Mouse (Mus musculus): ENCODE measurements around the gene Cbwd1.

Cbwd1 gene

DNA sequence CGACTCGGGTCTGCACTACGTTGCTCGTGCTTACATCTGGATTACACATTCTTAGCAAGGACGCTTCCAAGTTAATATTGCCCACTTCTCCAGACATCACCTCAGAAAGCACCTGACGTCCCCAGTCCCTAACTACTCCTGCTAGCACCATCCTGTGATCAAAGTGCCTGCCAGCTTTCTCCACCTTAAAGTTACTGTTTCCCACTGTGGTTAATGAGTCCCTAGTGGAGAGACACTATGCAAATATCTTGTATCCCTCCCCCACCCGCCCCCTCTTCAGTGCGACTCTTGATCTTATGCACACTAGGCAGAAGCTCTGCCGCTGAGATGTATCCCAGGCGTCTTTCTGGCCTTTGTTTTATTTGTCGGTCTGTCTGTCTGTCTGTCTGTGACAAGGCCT is 16.6 kb upstream of the Cbwd1 start:
- 82% methylated on average over 11 of the region's 11 CpGs for WGBS

- WGBS: 85% methylated on average over 3 of the region's 3 CpGs
Measured at GRCm38 (mm10) chr19:24972701-24973390, 11.4 kb upstream of the Cbwd1 start.

DNA sequence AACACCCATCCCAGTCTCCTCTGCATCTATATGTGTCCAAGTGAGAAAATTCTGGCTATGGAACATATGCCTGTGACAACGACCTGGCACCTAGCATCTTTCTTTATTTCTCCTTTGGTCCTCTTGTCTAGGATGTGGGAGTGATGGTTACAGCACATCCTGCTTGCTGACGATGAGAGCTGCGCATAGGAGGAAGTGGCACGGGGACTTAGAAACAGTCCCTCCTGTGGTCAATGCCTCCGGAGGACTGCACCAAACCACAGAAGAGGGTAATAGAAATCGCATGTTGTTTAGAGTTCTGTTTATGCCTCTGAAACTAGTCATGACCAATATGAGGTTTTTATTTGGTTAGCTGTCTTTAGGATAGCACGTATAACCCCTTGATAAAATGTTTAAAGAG is 9.9 kb upstream of the Cbwd1 start:
- WGBS: 74% methylated on average over 7 of the region's 7 CpGs

- 90% methylated on average over 2 of the region's 2 CpGs for WGBS
Measured at GRCm38 (mm10) chr19:24966941-24967340, 5.5 kb upstream of the Cbwd1 start.

DNA sequence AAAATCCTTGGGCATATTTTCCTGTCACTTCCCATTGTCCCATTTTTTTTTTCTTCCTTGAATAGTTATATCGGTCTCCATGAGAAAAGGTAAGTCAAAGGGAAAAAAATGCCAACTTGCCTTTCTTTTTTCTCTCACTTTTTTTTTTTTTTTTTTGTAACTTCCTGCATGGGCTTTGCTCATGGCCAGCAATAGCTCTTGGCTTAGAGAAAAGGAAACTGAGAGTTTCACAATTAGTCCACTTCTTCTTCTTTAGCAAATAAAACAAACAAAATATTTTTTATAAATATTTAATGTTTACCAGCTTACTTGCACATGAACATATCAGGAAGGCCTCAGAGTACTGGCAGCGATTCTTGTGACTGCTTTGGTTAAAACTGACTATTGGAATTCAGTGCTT is 4.8 kb upstream of the Cbwd1 start:
- 73% methylated on average over 2 of the region's 2 CpGs for WGBS

GRCm38 (mm10) chr19:24958531-24958930 is 2.9 kb downstream of the Cbwd1 start:
- WGBS: 33% methylated on average over 3 of the region's 3 CpGs

- WGBS: 62% methylated on average over 1 of the region's 1 CpGs
Measured at GRCm38 (mm10) chr19:24937084-24937483, 24.3 kb downstream of the Cbwd1 start.

- WGBS: 96% methylated on average over 1 of the region's 1 CpGs
Measured at GRCm38 (mm10) chr19:24929041-24929440, 32.4 kb downstream of the Cbwd1 start.

DNA sequence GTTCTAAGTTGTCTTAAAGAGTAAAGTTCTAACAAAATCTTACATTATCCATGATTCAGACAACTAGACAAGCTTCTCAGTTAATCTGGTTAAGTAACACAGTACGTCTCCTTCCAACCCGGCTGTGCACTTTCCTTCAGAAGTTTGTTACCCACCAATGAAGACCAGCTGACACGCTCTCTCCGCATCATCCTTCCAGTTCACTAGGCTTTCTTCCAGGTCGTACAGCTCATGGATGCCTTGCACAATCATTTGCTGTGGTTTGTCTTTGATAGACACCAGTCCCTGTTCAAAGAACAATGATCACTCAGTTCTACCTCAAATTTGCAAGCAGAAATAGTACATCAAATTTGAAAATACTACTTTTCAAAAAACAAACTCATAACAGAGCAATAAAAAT is 40.5 kb downstream of the Cbwd1 start:
- 86% methylated on average over 5 of the region's 5 CpGs for WGBS

DNA sequence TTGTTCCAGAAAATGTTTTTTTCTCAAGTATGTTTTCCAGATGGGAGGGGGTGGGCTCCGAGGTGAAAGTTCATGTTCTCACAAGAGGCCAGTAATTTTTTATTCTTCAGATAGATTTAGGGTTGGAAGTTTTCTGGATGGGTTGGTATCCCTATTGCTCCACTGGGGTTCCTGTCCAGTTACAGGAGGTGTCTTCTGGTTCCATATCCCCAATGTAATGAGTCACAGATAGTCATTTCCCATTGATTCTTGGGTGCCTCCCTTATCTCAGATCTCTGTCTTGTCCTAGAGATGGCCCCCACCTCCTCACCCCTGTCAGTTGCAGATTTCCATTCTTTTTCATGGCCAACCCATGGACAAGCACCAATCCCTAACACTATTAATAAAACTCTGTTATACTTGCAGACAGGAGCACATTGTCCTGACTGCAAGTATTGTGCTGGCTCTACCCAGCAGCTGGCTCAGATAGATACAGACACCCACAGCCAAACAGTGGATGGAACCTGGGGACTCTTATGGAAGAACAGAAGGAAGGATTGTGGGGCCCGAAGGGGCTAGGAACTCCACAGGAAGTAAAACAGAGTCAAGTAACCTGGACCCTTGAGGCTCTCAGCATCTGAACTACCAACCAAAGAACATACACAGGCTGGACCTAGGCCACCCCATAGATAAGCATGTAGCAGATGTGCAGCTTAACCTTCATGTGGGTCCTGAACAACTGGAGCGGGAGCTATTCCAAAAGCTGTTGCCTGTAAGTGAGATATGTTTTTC is 52.8 kb downstream of the Cbwd1 start:
- WGBS: 89% methylated on average over 3 of the region's 3 CpGs

- WGBS: 92% methylated on average over 6 of the region's 6 CpGs
Measured at GRCm38 (mm10) chr19:24907655-24908054, 53.8 kb downstream of the Cbwd1 start.

DNA sequence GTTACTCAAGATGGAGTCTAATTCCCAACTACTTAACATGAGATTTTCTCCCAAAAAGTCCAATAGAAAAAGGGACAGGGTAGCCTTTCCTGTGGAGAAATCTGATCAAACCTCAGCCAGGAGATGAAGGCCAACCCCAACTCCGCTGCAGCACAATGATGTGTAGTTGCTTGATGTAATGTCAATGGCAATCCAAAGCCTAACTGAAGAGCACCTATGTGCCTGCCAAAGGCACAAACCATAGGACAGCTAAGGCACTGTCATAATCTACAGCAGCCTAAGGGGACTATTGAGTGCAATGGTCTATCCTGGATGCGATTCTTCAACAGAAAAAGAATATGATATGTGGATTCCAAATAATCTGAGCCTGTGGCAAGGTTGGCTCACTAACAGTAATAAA is 58.6 kb downstream of the Cbwd1 start:
- WGBS: 74% methylated on average over 2 of the region's 2 CpGs

GRCm38 (mm10) chr19:24902256-24902655 is 59.2 kb downstream of the Cbwd1 start:
- WGBS: 25% methylated on average over 2 of the region's 2 CpGs

DNA sequence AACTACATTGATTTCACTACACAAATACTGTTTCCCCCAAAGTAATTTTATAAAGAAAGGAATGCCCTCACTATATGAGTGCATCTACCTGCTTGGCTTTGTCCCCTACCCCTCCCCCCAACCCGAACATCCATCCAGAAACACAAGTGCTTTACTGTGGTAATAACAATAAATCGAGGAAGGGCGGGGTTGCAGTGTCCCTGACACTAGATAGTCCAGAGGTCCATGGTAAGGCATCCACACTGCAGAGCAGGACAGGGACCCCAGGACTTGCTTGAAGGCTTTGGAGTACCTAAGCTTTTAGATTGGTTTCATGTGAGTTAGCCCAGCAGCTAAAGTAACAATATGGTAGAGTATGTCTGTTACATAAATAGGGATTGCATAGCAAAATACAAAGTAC is 59.7 kb downstream of the Cbwd1 start:
- WGBS: 6% methylated on average over 3 of the region's 3 CpGs

DNA sequence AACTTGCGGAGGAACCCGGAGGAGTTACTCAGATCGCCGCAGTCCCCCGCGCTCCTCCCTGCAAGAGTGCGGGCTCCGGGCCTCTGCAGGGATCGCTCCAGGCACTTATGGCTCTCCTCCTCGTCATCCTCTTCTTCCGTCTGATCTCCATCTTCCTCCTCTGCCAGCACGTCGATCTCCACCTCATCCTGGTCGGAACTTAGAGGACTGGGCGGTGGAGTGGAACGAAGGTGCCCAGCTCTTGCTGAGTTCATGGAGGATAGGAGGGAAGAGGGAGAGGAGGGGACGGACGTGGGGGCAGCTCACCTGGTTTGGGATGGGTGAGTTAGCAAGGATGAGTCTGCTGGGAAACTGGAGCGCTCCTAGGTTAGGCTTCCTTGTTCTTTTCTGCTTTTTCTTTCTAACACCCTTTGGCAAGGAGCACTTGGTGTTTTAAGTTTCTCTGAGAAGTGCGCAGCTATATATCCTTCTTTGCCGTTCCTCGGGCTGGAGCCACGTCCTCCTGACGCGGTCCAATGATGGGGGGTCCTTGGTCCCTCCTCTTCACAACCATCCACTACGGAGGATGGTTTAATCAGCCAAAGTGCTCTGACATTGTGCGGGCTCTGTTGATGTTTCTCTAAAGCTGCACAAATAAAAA is 60.7 kb downstream of the Cbwd1 start, which contains the start of gene Foxd4:
Foxd4 (minus strand) TSS at position 617 of the 640 bp plus-strand sequence.
- 2% methylated on average over 27 of the region's 27 CpGs for WGBS

DNA sequence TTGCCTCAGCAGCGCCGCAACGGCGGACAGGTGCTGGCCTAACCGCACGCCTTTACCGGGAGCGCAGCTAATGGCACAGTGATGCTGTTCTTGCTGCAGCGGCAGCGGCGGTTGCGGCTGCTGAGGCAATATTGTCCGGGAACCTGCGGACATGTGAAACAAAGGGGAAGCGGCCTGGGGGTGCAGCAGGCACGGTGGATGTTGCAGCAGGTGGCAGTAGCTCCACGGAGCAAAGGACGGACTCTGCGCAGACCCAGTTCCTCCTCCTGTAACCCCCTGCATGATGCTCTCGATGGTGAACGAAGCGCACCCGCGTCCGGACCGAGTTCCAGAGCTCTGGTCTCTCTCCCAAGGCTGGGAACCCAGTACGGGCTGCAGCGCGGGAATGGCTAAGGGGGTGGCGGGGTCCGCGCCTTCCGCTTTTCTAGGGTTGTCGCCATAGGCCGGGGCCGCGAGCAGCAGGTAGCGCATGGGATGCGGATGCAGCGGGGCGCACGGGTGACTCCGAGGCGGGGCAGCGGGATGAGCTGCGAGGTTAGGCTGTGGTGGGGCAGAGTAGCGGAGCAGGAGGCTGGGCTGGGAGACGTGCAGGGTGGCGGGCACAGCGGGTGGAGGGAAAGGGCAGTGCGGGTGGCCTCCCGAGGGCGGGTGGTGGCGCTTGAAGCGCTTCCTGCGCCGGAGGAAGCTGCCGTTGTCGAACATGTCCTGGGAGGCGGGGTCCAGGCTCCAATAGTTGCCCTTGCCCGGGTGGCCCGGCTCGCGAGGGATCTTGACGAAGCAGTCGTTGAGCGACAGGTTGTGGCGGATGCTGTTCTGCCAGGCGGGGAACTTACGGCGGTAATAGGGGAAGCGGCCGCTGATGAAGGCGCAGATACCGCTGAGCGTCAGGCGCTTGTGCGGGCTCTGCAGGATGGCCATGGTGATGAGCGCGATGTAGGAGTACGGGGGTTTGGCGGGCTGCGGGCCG is 61.5 kb downstream of the Cbwd1 start:
- WGBS: 1% methylated on average over 82 of the region's 84 CpGs

DNA sequence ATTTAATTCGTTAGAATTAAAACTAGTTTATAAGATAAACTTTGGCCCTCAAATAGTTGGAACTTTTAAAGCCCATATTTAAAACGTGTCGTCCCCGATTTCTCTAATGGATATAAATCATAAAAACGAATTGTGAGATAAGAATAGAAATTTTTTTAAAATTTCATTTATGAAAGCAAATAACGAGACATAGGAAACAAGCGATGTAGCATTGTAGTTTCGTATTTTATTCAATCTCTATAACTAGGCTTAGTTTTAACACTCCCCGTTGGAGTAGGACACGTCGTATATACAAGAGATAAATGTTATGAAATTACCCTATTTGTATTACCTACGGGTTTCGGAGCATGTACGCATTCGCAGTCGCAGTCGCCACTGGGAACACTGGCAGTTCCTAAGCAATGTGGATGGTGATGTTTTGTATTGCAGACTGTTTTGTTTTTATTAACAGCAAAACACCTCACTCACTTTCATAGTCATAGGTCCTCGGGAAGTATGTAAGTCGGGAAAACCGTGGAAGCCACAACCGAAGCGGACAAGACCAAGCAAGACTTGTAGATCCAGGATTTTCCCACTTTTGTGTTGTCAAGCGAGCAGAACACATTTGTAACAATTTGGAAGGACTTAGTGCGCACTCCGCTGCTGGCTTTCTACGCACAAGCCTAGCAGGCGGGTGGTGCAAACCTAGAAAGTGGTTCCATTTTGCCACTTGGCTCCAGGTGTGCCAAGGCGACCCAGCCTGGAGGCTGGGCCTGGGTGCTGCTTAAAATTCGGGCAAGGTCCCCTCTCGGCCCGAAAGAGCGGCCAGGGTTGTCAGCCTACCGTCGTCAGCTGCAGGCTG is 62.5 kb downstream of the Cbwd1 start:
- WGBS: 6% methylated on average over 34 of the region's 34 CpGs

DNA sequence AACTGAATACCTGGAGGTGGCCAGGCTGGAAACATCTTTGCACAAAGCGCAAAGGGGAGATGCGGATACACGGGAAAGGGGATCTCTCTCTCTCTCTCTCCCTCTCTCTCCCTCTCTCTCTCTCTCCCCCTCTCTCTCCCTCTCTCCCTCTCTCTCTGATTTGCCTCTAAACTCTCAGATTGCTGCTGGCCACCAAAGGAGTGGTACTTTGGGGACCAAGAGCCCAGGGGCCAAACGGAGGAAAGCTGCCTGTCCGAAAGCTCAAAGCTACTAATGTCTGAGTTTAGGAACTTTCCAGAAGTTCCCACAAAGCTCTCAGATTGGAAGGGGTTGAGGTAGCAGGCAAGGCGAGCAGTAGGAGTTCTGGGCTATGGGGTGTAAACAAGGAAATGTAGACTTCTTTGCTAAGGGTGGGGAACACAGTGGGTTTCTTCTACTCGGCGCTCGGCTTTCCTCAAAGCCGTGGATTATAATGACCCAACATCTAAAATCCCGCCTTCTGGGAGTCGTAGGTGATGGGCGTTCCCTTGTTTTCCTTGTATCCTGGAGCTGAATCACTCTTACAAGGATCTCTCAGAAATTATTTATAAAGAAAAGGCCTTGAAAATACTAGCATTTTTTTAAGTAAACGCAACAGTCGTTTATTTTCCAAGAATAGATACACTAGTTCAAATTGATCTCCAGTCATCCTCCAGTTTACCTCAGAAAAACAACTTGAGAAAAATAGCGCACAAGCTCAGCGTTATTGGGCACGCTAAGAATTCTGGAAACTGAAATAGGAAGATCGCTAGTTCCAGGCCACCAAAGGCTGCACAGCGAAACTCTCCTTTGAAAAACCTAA is 63.3 kb downstream of the Cbwd1 start:
- WGBS: 5% methylated on average over 20 of the region's 20 CpGs

- WGBS: 5% methylated on average over 57 of the region's 57 CpGs
Measured at GRCm38 (mm10) chr19:24897006-24897895, 64.2 kb downstream of the Cbwd1 start.

Measured in cerebral cortex, adult 2 months (tissue).